Mouse (Mus musculus) neural tube, embryonic 14.5 days (tissue): Measurements from ENCODE around the gene Slc1a7. TPM values are rescaled to one million over a fixed set of nuclear protein-coding genes. Genes with fewer than 3 reads are reported as not detected.

Source experiments
- ATAC-seq: fragments of 200-750 bp; cut with Nextera tagmentation; 2 replicates; pipeline ENCODE4 v1.8.0; 2017; ENCODE audit warnings: low read depth, mild to moderate bottlenecking, moderate TSS enrichment, moderate library complexity
- H3K27ac ChIP-seq: fragments of 300-500 bp; sonication (generic); 2 replicates; pipeline ENCODE4 v1.5.1; 2014; ENCODE audit warnings: low read depth, mild to moderate bottlenecking, control low read depth, low read length, moderate library complexity, mixed read lengths
- H3K27me3 ChIP-seq: fragments of 300-500 bp; sonication (generic); 2 replicates; pipeline ENCODE4 v1.6.1; 2014; ENCODE audit warnings: low read length; ENCODE audit not compliant: control insufficient read depth, insufficient read depth
- H3K36me3 ChIP-seq: fragments of 300-500 bp; sonication (generic); 2 replicates; pipeline ENCODE4 v1.6.1; 2014; ENCODE audit warnings: low read length, mixed read lengths; ENCODE audit not compliant: control insufficient read depth, insufficient read depth
- H3K4me1 ChIP-seq: fragments of 300-500 bp; sonication (generic); 2 replicates; pipeline ENCODE4 v1.6.1; 2014; ENCODE audit warnings: low read length; ENCODE audit not compliant: control insufficient read depth, insufficient read depth
- H3K4me2 ChIP-seq: fragments of 300-500 bp; sonication (generic); 2 replicates; pipeline ENCODE4 v1.6.1; 2014; ENCODE audit warnings: mild to moderate bottlenecking, low read depth, low read length, control low read depth
- H3K4me3 ChIP-seq: fragments of 300-500 bp; sonication (generic); 2 replicates; pipeline ENCODE4 v1.5.1; 2014; ENCODE audit warnings: low read depth, low read length, control low read depth, mixed read lengths
- H3K9ac ChIP-seq: fragments of 300-500 bp; sonication (generic); replicated peaks from 2 replicates; pipeline ENCODE4 v1.6.1; 2014; ENCODE audit warnings: low read depth, mild to moderate bottlenecking, control low read depth, low read length, mixed read lengths
- H3K9me3 ChIP-seq: fragments of 300-500 bp; sonication (generic); 2 replicates; pipeline ENCODE4 v1.6.1; 2016; ENCODE audit warnings: low read length; ENCODE audit not compliant: control insufficient read depth
- WGBS: fragments of 180-500 bp; shearing (Covaris S2); extraction: QIAGEN DNeasy Blood & Tissue Kit; methylation state at CpG from one replicate; pipeline ENCODE4 v1.1.7; 2014; 5-methylcytosine and 5-hydroxymethylcytosine counted together
- polyA plus RNA-seq: library from polyadenylated mRNA; unstranded; fragments of >200 nt; fragmentation: Nextera tagmentation; extraction: Ambion mirVana; gene quantifications from 2 replicates; pipeline ENCODE4 v1.2.1, GENCODE M21; 2014

Gene Slc1a7
- not detected in 2 replicates for polyA plus RNA-seq

DNA sequence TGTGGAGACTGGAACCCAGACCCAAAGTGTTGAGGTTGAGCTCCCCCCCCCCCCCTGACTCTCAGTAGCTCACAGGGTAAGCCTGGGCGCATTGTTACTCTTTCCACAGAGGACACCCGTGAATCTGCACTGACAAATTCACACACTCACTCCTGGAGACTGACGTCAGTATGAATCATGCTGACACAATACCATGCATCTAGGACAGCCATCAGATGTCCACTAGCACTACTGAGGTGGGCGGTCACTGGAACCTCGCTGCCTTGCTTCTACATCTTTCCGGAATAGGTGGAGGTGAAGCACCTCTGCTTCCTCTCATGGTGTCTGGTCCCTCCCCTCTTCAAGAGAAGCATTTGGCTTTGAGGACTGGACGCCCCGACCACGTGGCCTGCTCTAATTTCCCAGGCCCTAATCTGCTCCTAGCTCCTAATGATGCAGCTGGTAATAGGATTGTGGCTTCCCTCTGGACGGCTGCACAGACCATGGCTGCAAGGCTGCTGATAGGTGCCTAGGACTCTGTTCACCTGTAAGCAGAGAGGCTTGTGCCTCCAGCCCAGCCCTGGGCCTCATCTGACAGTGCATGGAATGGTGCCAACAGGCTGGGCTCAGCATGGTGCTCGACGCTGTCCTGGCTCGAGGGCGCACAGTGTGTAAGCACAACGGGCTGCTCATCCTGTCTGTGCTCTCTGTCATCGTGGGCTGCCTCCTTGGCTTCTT is at the start of gene Slc1a7:
Gene Slc1a7 (plus strand): TSS at position 367 of the 717 bp plus-strand sequence.
- H3K27ac ChIP-seq: no peak within 1 kb of the TSS
- H3K4me2 ChIP-seq: no peak within 1 kb of the TSS
- no peaks in the 10 kb centered on the region for H3K9me3 ChIP-seq
- no peaks in the 10 kb centered on the region for H3K4me1 ChIP-seq
- no peak for ATAC-seq
- WGBS: 81% methylated on average over 16 of the region's 16 CpGs
- H3K27me3 ChIP-seq: no peaks in the 10 kb centered on the region
- no peaks in the 10 kb centered on the region for H3K36me3 ChIP-seq
- H3K4me3 ChIP-seq: no peak within 1 kb of the TSS
- H3K9ac ChIP-seq: no peak within 1 kb of the TSS

DNA sequence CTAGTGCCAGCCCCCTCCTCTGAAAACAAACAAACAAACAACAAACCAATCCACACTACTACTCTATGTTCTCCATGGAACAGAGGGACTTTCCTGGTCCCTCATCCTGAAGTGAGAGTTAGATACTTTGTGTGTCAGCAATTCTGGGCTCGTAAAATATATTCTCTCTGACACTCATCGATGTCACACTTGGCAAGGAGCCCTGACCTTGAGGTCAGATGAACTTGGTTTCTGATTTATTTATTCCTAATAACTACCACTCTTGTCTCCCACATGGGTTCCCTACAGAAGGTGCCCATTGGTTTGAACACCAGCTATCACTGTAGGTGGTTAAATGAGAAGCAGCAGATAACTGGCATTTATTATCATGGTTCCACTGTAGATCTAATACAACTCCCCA is 47.8 kb upstream of the Slc1a7 start:
- Histone ChIP-seq H3K9ac (no peak overlapping the region), H3K9me3 (no peaks in the 10 kb centered on the region), H3K4me3 (no peak overlapping the region), H3K4me1 (no peaks in the 10 kb centered on the region), H3K4me2 (no peak overlapping the region), H3K27me3 (no peaks in the 10 kb centered on the region), H3K36me3 (no peaks in the 10 kb centered on the region), H3K27ac (no peak overlapping the region)
- WGBS: 88% methylated on average over 2 of the region's 2 CpGs
- no peak for ATAC-seq

DNA sequence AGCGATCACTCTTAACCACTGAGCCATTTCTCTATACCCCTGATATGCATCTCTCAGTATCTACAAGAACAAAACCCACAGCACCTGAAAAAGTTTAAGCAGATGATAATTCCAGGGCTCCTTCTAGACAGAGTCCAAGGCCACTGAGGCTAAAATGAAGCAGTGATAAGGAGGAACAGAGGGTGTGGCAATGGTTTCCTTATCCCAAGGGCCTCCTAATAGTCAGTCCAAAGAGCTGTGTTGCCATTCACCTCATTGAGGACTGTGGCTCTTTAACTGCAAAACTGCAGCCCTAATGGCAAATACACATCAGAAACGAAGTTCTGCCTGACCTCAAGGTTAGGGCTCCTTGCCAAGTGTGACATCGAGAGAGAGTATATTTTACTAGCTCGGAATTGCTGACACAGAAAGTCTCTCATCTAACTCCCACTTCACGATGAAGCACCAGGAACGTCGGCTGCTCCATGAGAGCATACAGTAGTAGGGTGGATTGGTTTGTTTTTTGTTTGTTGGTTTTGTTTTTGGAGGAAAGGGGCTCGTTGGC is 46.9 kb upstream of the Slc1a7 start:
- Histone ChIP-seq H3K4me1 (no peaks in the 10 kb centered on the region), H3K4me2 (no peak overlapping the region), H3K9me3 (no peaks in the 10 kb centered on the region), H3K9ac (no peak overlapping the region), H3K4me3 (no peak overlapping the region), H3K27ac (no peak overlapping the region), H3K36me3 (no peaks in the 10 kb centered on the region), H3K27me3 (no peaks in the 10 kb centered on the region)
- ATAC-seq: no peak
- WGBS: 72% methylated on average over 8 of the region's 8 CpGs

GRCm38 (mm10) chr4:107921952-107922351 is 46.2 kb upstream of the Slc1a7 start:
- WGBS: 47% methylated on average over 4 of the region's 4 CpGs

DNA sequence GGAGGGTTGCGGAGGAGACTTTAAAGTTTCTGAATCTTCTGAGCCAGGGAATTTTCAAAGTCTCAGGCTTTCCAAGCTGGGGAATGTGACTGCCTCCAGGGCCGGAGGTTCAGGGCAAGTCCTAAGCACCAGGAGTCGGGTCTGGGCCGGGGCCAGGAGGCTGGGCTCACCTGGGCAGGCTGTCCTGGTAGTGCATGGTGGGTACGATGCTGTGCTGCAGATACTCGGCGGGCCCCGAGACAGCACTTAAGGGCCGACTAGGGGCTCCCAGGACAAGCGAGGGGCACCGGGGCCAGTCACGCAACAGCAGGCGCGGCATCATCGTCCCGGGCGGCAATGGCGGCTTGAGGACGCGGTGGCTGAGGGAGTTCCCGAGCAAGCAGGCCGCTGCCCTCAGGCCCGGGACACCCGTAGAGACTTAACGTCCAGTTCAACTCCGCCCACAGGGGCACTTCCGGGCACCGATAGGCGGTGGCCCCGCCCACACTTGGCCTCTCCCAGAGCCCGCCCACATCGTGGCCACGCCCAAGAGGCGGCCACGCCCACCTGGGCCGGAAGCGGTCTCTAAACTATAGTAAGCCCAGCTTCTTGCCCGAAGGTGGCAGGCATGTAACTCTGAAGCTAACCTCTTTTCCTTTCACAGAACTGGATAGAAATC is 44.9 kb upstream of the Slc1a7 start, which contains the start of gene Cpt2:
Gene Cpt2 (minus strand): TSS at position 466 of the 658 bp plus-strand sequence.
- Histone ChIP-seq H3K4me1 (no peaks in the 10 kb centered on the region), H3K27ac (no peak within 1 kb of the TSS), H3K4me2 (peak within 1 kb of the TSS; percentile 83), H3K27me3 (no peaks in the 10 kb centered on the region), H3K36me3 (no peaks in the 10 kb centered on the region), H3K9me3 (no peaks in the 10 kb centered on the region), H3K9ac (peak within 1 kb of the TSS; percentile 74), H3K4me3 (peak within 1 kb of the TSS; percentile 68)
- peak; percentile 91 for ATAC-seq
- 1% methylated on average over 38 of the region's 38 CpGs for WGBS

More at GRCm38 (mm10) chr4:107921952-107922351, 46.2 kb upstream of the Slc1a7 start:
- H3K27ac ChIP-seq: no peak overlapping the region
- H3K9ac ChIP-seq: no peak overlapping the region
- peak overlapping the region; percentile 83; the same call in 1 of the 2 replicates for H3K4me2 ChIP-seq
- H3K27me3 ChIP-seq: no peaks in the 10 kb centered on the region
- H3K9me3 ChIP-seq: no peaks in the 10 kb centered on the region
- H3K36me3 ChIP-seq: no peaks in the 10 kb centered on the region
- H3K4me3 ChIP-seq: no peak overlapping the region
- ATAC-seq: no peak
- H3K4me1 ChIP-seq: no peaks in the 10 kb centered on the region

- no peak overlapping the region for H3K9ac ChIP-seq
- no peak overlapping the region for H3K27ac ChIP-seq
- ATAC-seq: 0 out of 2 replicates have a peak, but pooled peaks have one; percentile 3
- no peaks in the 10 kb centered on the region for H3K4me1 ChIP-seq
- 52% methylated on average over 7 of the region's 7 CpGs for WGBS
- H3K4me2 ChIP-seq: peak overlapping the region; percentile 83
- H3K36me3 ChIP-seq: no peaks in the 10 kb centered on the region
- H3K4me3 ChIP-seq: peak overlapping the region; percentile 68
- no peaks in the 10 kb centered on the region for H3K27me3 ChIP-seq
- H3K9me3 ChIP-seq: no peaks in the 10 kb centered on the region
Observed at GRCm38 (mm10) chr4:107923803-107924194, 44.3 kb upstream of the Slc1a7 start.

DNA sequence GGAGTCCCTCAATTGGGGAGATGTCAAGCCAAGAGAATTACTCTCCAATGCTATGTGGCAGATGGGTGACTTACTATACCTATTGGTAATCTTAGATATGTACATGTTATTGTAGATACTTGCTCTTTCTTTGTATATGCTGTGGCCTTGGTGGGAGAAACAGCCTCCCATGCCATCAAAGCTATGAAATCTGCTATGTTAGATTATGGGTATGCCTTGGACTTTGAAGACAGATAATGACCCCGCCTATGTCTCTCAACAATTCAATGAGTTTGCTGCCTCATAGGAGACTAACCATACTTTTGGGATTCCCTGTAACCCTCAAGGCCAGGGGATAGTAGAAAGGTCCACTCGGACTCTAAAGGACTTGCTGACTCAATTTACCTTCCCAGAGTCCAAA is 39.9 kb upstream of the Slc1a7 start:
- H3K4me2 ChIP-seq: no peak overlapping the region
- ATAC-seq: no peak
- H3K9me3 ChIP-seq: no peaks in the 10 kb centered on the region
- no peaks in the 10 kb centered on the region for H3K4me1 ChIP-seq
- no peak overlapping the region for H3K27ac ChIP-seq
- H3K9ac ChIP-seq: no peak overlapping the region
- no peak overlapping the region for H3K4me3 ChIP-seq
- H3K27me3 ChIP-seq: no peaks in the 10 kb centered on the region
- 69% methylated on average over 2 of the region's 2 CpGs for WGBS
- no peaks in the 10 kb centered on the region for H3K36me3 ChIP-seq

DNA sequence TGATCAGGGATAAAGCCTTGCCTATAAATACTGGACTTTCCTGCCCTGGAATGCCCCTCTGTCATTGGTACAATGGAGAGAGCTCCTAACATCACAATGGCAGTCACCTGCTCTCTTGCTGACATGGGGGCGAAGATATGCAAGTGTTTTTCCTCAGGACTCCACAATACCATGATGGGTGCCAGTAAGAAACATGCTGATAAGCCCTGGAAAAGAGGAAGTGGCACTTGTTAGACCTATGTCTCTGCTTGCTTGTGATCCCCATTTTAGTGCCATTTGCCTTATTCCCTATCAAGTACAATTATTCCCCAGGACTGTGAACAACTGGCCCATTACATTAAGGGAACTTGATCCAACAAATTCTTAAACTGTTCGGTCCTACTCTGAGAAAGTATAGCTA is 39.4 kb upstream of the Slc1a7 start:
- Histone ChIP-seq H3K4me1 (no peaks in the 10 kb centered on the region), H3K27ac (no peak overlapping the region), H3K4me2 (no peak overlapping the region), H3K4me3 (no peak overlapping the region), H3K27me3 (no peaks in the 10 kb centered on the region), H3K36me3 (no peaks in the 10 kb centered on the region), H3K9ac (no peak overlapping the region), H3K9me3 (no peaks in the 10 kb centered on the region)
- WGBS: 78% methylated on average over 2 of the region's 2 CpGs
- ATAC-seq: no peak

DNA sequence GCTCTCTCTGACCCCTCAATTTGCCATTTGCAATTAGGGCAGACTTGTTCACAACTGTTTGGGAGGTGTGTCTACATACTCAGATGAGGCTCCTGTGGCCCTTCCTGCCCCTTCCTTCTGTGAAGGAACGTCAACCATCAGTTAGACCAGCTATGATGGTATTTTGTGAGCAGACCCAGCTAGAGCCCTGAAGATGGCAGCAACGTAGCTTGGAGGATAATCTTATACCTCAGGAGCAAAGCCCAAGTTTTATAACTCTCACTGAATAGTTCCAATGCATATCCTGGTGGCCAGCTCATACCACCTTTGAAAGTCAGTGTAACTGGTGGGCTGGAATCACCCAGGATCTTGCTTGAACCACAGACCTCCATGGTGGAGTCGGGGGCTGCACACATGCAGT is 36.7 kb upstream of the Slc1a7 start:
- no peak for ATAC-seq
- Histone ChIP-seq H3K4me1 (no peaks in the 10 kb centered on the region), H3K9ac (no peak overlapping the region), H3K27me3 (no peaks in the 10 kb centered on the region), H3K27ac (no peak overlapping the region), H3K4me3 (no peak overlapping the region), H3K36me3 (no peaks in the 10 kb centered on the region), H3K9me3 (no peaks in the 10 kb centered on the region), H3K4me2 (no peak overlapping the region)
- 85% methylated on average over 3 of the region's 3 CpGs for WGBS
